Comparison of ENCODE assay signal across 8 mouse cellular contexts in genomic region chr13:80882716-80883135, GRCm38 (mm10). TPM values are rescaled to one million over a fixed set of nuclear protein-coding genes. Genes with fewer than 3 reads are reported as not detected.
DNase-seq lines count a peak whose midpoint lies in the region; ATAC-seq and TF ChIP-seq lines count a peak whose summit lies in the region.

No protein-coding gene starts in this region.

- H3K4me2 ChIP-seq in forebrain, postnatal 0 days (ENCODE audit: low read depth) = peak overlapping the region; percentile 61
- H3K4me2 ChIP-seq in liver, embryonic 15.5 days = peak overlapping the region; percentile 78

- 0 out of 2 replicates have a peak, but pooled peaks cover 2% of the 10 kb centered on the region for H3K4me1 ChIP-seq in liver, adult 2 months (ENCODE audit: control insufficient read depth, insufficient read depth, low read length)
- H3K4me1 ChIP-seq in forebrain, postnatal 0 days (ENCODE audit: insufficient read depth) = 0 out of 2 replicates have a peak, but pooled peaks cover 7% of the 10 kb centered on the region
- peaks cover 8% of the 10 kb centered on the region for H3K4me1 ChIP-seq in liver, embryonic 15.5 days (replicated peaks)

- peak; percentile 76 for DNase-seq in liver, adult 2 months (ENCODE audit: extremely low read depth, low read depth, low spot score)
- no peak for DNase-seq in liver
- DNase-seq in brain, embryonic 14.5 days (ENCODE audit: low read depth) = peak; percentile 85
- no peak for DNase-seq in forebrain, postnatal 0 days
- DNase-seq in ovary, postnatal 36 days (ENCODE audit: low spot score) = no peak
- no peak for DNase-seq in cerebellum, adult 11-12 months
- DNase-seq in cerebellum, adult 18-20 months = no peak

- H3K36me3 ChIP-seq in liver, adult 2 months (ENCODE audit: control insufficient read depth, insufficient read depth, low read length) = peaks cover 5% of the 10 kb centered on the region
- H3K36me3 ChIP-seq in forebrain, postnatal 0 days (ENCODE audit: insufficient read depth) = no peaks in the 10 kb centered on the region
- peaks cover 2% of the 10 kb centered on the region for H3K36me3 ChIP-seq in liver, embryonic 15.5 days (replicated peaks)

- peak overlapping the region; percentile 81 for H3K27ac ChIP-seq in liver, adult 2 months (replicated peaks; ENCODE audit: insufficient read depth, low read depth, low read length)
- H3K27ac ChIP-seq in forebrain, postnatal 0 days (ENCODE audit: low read depth, low read length) = peak overlapping the region; percentile 100
- H3K27ac ChIP-seq in liver, embryonic 15.5 days (replicated peaks) = peak overlapping the region; percentile 100

- no peak for TF ChIP-seq CTCF in liver, adult 2 months (IDR thresholded peaks at IDR 0.05; ENCODE audit: low read depth, low read length)
- no peak for TF ChIP-seq CTCF in brain, embryonic 14.5 days (IDR thresholded peaks at IDR 0.05; ENCODE audit: borderline replicate concordance, extremely low read depth, insufficient read depth, insufficient read length)
- no peak for TF ChIP-seq CTCF in forebrain, postnatal 0 days (IDR thresholded peaks at IDR 0.05; ENCODE audit: low read depth)

- no peaks in the 10 kb centered on the region for H3K9me3 ChIP-seq in forebrain, postnatal 0 days (ENCODE audit: low read length)
- no peaks in the 10 kb centered on the region for H3K9me3 ChIP-seq in liver, embryonic 15.5 days (replicated peaks)

- H3K27me3 ChIP-seq in liver, adult 2 months (ENCODE audit: control insufficient read depth, insufficient read depth, low read length) = no peaks in the 10 kb centered on the region
- H3K27me3 ChIP-seq in forebrain, postnatal 0 days (ENCODE audit: insufficient read depth, low read length) = no peaks in the 10 kb centered on the region
- no peaks in the 10 kb centered on the region for H3K27me3 ChIP-seq in liver, embryonic 15.5 days

- WGBS in liver, adult 2 months = under 1% methylated on average over 23 of the region's 23 CpGs
- WGBS in forebrain, postnatal 0 days = under 1% methylated on average over 23 of the region's 23 CpGs
- WGBS in liver, embryonic 15.5 days (ENCODE audit: insufficient replicate concordance) = under 1% methylated on average over 23 of the region's 23 CpGs

- ATAC-seq in forebrain, postnatal 0 days = peak; percentile 13
- ATAC-seq in liver, embryonic 15.5 days (ENCODE audit: insufficient read depth) = no peak; the same call in 1 of the 2 replicates

- H3K4me3 ChIP-seq in liver, adult 2 months (ENCODE audit: insufficient read depth, low read depth, low read length) = peak overlapping the region; percentile 53
- peak overlapping the region; percentile 90 for H3K4me3 ChIP-seq in forebrain, postnatal 0 days (ENCODE audit: low read depth, low read length)
- peak overlapping the region; percentile 93 for H3K4me3 ChIP-seq in liver, embryonic 15.5 days (replicated peaks)

- TF ChIP-seq POLR2A in liver, adult 2 months (IDR thresholded peaks at IDR 0.05; ENCODE audit: extremely low read depth, insufficient read depth, low read length) = no peak
- no peak; the same call in 1 of the 2 replicates for TF ChIP-seq POLR2A in brain, embryonic 14.5 days (IDR thresholded peaks at IDR 0.05; ENCODE audit: borderline replicate concordance, extremely low read depth, insufficient read depth, insufficient read length, poor library complexity, severe bottlenecking)

- peak overlapping the region; percentile 57 for H3K9ac ChIP-seq in liver, adult 2 months (ENCODE audit: low read depth, low read length)
- H3K9ac ChIP-seq in forebrain, postnatal 0 days = peak overlapping the region; percentile 99
- H3K9ac ChIP-seq in liver, embryonic 15.5 days = peak overlapping the region; percentile 100

- 0 out of 2 replicates have a peak, but pooled peaks cover 3% of the 10 kb centered on the region for H3K79me2 ChIP-seq in liver, adult 2 months (ENCODE audit: control insufficient read depth, insufficient read depth, low read length)

RNA-seq across cellular contexts. Expression of gene Arrdc3, which starts 0.5 kb away (rescaled TPM):
- total RNA-seq in liver, adult 2 months (2014; rRNA removed) = 318 and 336 TPM in 2 replicates
- 68.9 and 87.1 TPM in 2 replicates for polyA plus RNA-seq in liver, adult 2 months (2012; rRNA removed)
- 54.4 and 58.4 TPM in 2 replicates for polyA plus RNA-seq in brain, embryonic 14.5 days (2012; rRNA removed)
- total RNA-seq in forebrain, postnatal 0 days (2014; rRNA removed) = 90.6 and 99.8 TPM in 2 replicates
- 56.5 and 58.6 TPM in 2 replicates for polyA plus RNA-seq in forebrain, postnatal 0 days (2015; fragmentation: Nextera tagmentation; extraction: Ambion mirVana)
- polyA plus RNA-seq in liver, embryonic 15.5 days (2015; fragmentation: Nextera tagmentation; extraction: Ambion mirVana) = 16.5 and 16.9 TPM in 2 replicates

Comparison
In these comparisons a context has a peak if more than half of its experiments do, and no peak if none do; other contexts are left out.
1. DNase-seq: peak in liver, adult 2 months (single experiment) and brain, embryonic 14.5 days (single experiment); none in liver (single experiment), forebrain, postnatal 0 days (single experiment), ovary, postnatal 36 days (single experiment), cerebellum, adult 11-12 months (single experiment) and cerebellum, adult 18-20 months (0 of 2).
2. Peak in every context shown above with its lines, with median percentiles within 50 percentile points of each other: H3K27ac ChIP-seq, H3K4me3 ChIP-seq and H3K9ac ChIP-seq.